Mouse (Mus musculus) frontal cortex, postnatal 25 days (tissue): Measurements from ENCODE around the gene Nfkbie.

Source experiments
- DNase-seq, 2 experiments: peaks; one replicate each; pipeline ENCODE4 v3.0.0; 2022; ENCODE audit warnings: low spot score in 2 of 2

The Nfkbie gene

GRCm38 (mm10) chr17:45543115-45543514, 12.4 kb upstream of the Nfkbie start:
- no peak for DNase-seq

GRCm38 (mm10) chr17:45544001-45544872, 11.3 kb upstream of the Nfkbie start:
- no peak for DNase-seq

DNA sequence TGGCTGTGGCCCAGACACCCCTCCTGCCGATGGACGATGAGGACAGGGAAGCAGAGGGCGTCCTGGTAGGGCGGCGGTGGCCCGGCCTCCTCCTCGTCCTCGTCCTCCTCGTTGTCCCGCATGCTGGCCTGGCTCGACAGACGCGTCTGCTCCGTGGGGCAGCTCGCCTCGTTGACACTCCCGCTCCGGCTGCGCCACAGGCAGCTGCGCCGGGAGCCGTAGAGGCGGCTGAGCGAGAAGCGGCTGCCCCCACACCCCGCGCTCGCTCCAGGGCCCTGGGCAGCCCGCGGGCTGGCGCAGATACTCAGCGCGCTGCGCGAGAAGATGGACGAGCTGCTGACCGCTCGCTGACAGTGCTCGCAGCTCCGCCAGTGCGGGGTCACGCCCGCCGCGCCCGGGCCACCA, 10.6 kb upstream of the Nfkbie start:
- DNase-seq = no peak

- DNase-seq = no peak
Measured at GRCm38 (mm10) chr17:45545278-45545961, 10.1 kb upstream of the Nfkbie start.

- no peak for DNase-seq
Measured at GRCm38 (mm10) chr17:45546941-45547340, 8.6 kb upstream of the Nfkbie start.

DNA sequence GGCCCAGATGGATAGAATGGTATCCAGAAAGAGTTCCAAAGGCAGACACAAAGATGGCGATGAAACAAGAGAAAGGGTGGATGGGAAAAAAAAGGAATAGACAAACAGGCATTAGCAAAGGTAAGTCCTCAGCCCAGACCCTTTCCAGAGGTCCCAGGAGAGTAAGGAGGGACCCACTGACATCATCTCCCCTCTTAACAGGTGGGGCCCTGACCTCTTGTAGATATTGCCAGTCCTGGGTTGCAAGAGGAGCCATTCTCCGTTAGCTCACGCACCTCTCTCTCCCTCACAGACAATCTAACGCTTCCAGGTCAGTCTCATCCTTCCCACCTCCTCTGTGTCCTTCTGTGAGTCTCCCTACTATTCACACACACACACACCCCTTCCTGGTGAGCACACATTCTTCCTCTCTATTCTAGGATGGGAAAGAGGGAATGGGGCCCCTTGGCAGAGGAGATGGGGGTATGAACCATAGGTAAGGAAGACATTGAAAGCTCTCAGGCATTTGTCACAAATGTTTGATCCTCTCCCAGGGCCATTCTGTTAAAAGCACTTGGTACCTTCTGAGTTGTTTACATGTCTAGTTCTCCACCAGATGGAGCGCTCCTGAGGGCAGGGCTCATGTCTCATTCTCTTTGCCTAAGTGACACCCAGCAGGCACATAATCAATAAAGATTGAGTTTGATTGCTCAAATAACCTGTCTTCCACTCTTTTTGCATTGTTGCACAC, 7.9 kb upstream of the Nfkbie start:
- DNase-seq = no peak

- no peak for DNase-seq
Measured at GRCm38 (mm10) chr17:45548541-45549512, 6.7 kb upstream of the Nfkbie start.

DNA sequence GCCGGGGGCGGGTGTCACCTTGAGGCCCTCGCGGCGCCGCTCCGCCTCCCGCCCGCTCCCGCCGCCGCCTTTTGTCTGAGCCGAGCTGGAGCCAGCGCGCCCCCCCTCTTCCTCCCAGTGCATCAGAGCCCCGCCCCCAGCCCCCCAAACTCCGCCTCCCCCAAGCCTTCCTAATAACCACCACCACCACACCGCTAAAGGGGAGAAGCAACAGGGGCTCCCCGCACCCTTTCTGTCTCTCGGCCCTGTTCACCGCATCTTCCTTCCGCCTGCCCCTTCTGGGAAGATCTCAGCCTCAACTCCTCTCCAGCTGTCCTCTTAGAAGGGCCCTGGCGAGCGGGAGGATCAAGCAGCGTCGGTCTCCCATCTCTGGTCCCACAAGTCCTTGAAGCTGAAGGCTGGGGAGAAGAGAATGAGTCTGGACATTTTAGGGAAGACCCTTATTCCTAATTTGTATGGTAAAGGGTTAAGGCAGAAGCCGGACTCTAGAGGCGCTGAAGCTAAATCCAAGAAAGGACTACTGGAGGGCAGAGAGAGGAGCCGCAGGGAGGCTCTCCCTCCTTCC, 5.8 kb upstream of the Nfkbie start, which contains the start of gene Tmem151b:
Gene Tmem151b, minus strand, starts transcription at position 61 of the 565 bp plus-strand sequence.
- DNase-seq = no peak

DNA sequence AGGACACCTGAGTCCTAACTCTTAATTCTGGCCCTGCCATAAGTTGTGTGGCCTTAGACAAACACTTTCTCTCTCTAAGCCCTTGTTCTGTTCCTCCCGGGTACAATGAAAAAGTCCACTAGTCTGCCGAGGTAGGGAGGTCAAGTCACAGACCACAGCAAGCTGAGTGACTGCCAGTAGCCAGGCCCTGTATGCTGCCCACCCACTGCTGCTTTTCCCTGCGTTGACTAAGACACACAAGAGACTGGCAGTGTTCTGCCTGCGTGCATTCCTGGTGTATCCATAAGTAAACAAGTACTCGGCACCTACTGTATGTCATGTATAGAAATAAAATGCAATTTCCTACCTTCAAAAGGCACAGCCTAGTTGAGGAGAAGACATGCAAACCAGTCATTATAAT, 5.2 kb upstream of the Nfkbie start:
- DNase-seq = no peak

GRCm38 (mm10) chr17:45551249-45551796, 4.2 kb upstream of the Nfkbie start:
- no peak for DNase-seq

- peak; percentile 80 to 85 for DNase-seq
Measured at GRCm38 (mm10) chr17:45551816-45552451, 3.6 kb upstream of the Nfkbie start.

DNA sequence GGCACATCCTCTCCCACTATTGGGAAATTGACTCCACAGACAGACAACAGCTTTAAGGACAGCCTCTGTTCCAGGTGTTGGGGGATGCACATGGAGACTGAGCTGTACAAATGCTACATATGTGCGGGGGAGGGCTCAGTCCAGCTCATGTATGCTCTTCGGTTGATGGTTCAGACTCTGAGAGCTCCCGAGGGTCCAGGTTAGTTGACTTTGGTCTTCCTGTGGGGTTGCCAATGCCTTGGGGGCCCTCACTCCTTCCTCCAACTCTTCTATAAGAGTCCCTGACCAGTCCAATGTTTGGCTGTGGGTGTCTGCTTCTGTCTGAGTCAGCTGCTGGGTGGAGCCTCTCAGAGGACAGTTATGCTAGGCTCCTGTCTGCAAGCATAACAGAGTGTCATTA, 2.4 kb upstream of the Nfkbie start:
- no peak for DNase-seq

- DNase-seq = no peak
Measured at GRCm38 (mm10) chr17:45554420-45554819, 1.1 kb upstream of the Nfkbie start.

- no peak for DNase-seq
Measured at GRCm38 (mm10) chr17:45556107-45556489, 595 bp downstream of the Nfkbie start.

GRCm38 (mm10) chr17:45556514-45557245, 1.2 kb downstream of the Nfkbie start:
- DNase-seq = no peak

- DNase-seq = no peak
Measured at GRCm38 (mm10) chr17:45557246-45557824, 1.8 kb downstream of the Nfkbie start.

DNA sequence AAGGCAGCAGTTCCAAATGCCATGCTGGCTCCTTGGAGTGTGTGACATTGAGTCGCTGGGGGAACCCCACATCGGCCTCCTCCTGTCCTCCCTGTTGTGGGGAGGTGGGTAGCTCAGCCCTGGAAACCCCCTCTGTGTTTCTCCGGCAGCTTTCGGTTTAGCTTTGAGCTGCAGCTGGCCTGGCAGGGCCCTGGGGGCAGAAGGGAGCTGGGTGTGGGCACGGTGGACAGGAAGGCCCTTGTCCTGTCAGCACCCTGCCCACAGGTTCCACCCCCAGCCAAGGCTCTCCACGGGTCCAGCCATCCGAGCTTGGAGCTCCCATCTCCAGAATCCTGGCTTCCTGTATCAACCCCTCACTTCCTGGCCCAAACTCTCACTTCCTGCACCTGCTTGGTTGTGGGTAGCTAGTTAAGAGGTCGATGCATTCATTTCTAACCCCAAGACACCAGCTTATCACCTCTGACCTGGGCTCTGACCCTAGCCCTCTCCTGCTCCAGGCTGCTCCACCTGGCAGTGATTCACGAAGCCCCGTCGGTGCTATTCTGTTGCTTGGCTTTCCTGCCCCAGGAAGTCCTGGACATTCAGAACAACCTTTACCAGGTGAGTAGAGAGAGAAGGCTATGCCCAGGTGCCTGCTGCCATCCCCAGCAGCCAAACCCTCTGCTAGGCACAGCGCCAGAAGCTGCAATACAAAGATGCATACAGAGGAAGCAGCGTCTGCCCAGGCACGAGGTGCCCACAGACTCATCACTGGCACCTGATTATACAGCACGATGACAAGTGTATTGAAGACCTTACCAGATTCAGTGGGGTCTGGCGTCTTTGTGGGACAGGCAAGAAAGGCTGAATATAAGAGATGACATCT, 2.7 kb downstream of the Nfkbie start:
- DNase-seq = no peak
